Mouse (Mus musculus): ENCODE data around the gene Nat9.
A peak's percentile ranks its signal among the peaks of the same experiment; 100 is the strongest.

Nat9 gene

GRCm38 (mm10) chr11:115155053-115155634 is 32.5 kb downstream of the Nat9 start:
- DNase-seq (ENCODE audit: low read depth, low spot score): no peak

DNA sequence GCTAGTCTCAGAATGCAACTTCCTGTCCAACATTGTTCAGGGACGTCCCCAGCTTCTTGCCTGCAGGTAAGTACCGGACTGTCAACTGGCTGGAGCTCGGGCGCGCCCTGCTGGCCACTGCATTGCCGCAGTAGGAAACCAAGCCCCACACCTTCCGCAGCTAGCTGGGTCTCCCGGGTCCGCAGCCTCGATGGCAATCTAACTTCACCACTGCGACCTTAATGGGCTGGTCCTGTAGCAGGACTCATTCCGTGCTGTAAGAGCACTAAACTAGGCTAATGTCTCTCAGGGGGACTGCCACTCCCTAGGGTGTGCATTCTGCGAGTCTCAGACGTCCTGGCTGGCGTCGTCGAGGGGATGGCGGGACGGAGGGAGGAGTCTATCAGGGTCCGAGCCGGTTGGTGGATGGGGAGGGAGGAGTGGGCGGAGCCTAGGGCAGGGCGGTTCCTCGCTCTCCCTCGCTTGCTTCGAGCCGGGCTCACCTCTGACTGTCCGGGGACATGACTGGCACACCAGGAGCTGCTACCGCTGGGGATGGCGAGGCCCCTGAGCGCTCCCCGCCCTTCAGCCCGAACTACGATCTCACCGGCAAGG is 33.9 kb downstream of the Nat9 start:
- peak; percentile 82 for DNase-seq (ENCODE audit: low read depth, low spot score)

DNA sequence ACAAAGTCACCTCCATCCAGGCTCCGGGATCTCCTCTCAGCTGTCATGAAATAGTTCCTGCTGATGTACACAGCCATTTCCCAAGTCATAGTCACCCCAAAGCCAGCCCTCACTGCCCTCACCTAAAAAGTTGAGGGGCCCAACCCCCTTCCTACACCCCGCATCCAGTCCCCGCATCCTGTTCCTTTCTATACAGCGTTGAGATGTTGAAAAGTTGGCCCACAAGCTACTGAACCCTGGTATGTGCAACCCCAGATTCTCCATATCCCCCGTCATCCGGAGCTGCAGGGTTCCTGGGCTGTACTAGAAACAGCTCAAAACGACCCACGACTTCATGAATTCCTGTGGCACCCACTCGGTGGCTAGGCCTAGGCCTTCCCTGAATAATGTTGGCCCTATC is 34.6 kb downstream of the Nat9 start:
- DNase-seq (ENCODE audit: low read depth, low spot score): no peak

- peak; percentile 91 for DNase-seq (ENCODE audit: low read depth, low spot score)
Measured at GRCm38 (mm10) chr11:115151755-115152429, 35.8 kb downstream of the Nat9 start.

- no peak for DNase-seq (ENCODE audit: low read depth, low spot score)
Measured at GRCm38 (mm10) chr11:115150741-115151254, 36.9 kb downstream of the Nat9 start.

GRCm38 (mm10) chr11:115147813-115148212 is 39.8 kb downstream of the Nat9 start:
- no peak for DNase-seq (ENCODE audit: low read depth, low spot score)

- DNase-seq (ENCODE audit: low read depth, low spot score): no peak
Measured at GRCm38 (mm10) chr11:115141970-115142369, 45.7 kb downstream of the Nat9 start.

DNA sequence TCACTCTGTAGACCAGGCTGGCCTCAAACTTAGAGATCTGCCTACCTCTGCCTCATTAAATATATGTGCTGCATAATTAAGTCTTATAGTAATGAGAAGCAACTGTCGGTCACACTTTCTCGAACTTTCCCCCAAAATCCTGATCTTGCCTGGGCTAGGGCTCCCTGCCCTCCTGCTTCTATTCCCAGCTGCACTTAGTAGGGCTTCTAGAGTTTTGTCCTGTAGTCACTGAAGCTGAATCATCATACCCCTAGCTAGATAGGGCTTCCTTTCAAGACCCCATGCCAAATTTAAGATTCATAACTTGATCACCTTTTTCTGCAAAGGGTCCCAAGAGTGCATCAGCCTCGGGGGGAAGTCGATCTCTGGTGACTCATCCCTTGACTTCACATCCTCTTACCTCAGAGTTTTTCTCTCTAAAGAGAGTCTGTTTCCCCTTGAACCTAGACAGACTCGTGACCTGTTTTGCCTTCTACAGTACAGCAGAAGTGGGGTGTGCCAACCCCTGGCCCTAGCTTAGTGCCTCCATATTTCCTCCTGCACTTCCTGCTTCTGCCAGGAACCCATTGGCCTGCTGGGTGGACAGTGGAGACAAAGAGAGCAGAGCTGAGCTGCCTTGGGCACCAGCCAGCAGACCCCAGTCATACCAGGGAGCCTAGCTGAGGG is 48.9 kb downstream of the Nat9 start:
- no peak for DNase-seq (ENCODE audit: low read depth, low spot score)

GRCm38 (mm10) chr11:115133800-115134199 is 53.9 kb downstream of the Nat9 start, which contains the start of gene Cd300lf:
Cd300lf (minus strand) TSS chr11:115133992.
- DNase-seq (ENCODE audit: low read depth, low spot score): peak; percentile 43
